ENCODE assay signal across 11 mouse cellular contexts in the genomic region with DNA sequence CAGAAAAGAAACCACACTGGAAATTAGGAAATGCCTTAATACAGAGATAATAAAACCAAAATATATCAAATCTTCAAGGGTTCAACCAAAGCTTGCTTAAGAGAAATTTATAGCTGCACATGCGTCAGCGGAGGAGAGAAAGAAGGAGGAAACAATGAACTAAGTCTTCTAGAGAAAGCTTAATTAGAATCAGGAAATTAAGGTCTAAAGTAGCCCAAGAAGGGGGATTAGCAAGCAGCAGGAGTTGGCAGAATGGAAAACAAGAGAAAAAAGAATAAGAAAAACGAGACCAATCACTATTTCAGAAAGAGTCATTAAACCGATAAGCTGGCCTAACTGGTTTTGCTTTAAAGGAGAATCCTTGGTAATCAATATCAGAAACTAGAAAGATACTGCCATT.
DNase-seq lines count a peak whose midpoint lies in the region; ATAC-seq lines count a peak whose summit lies in the region.
"Had no signal": no experiment of that assay in that cellular context is flagged by ENCODE, and none has a peak within 500 bp of the region (broad histone marks: within the 10 kb centered on the region; RNA-seq: fewer than 3 reads in every experiment).

No protein-coding gene starts in this region.

- no peak for DNase-seq in heart, postnatal 14 days
- no peak for DNase-seq in kidney, postnatal 14 days
- no peak for DNase-seq in gastrocnemius, adult 8-10 months (ENCODE audit: low spot score in 2 of 2)
- no peak for DNase-seq in right cerebral cortex, postnatal 10 days (ENCODE audit: low spot score in 2 of 2)
- DNase-seq: thymus, postnatal 14 days had no signal

- no peaks in the 10 kb centered on the region for H3K9me3 ChIP-seq in heart, embryonic 13.5 days
- H3K9me3 ChIP-seq in kidney, embryonic 16.5 days (ENCODE audit: low read length) = no peaks in the 10 kb centered on the region
- no peaks in the 10 kb centered on the region for H3K9me3 ChIP-seq in embryonic facial prominence, embryonic 15.5 days (replicated peaks)
- no peaks in the 10 kb centered on the region for H3K9me3 ChIP-seq in limb, embryonic 13.5 days
- H3K9me3 ChIP-seq: hindbrain, embryonic 10.5 days had no signal

- ATAC-seq in heart, embryonic 13.5 days (ENCODE audit: extremely low read depth, insufficient number of reproducible peaks, low FRiP score, low TSS enrichment) = no peak
- ATAC-seq in kidney, embryonic 16.5 days (ENCODE audit: low FRiP score, low TSS enrichment) = no peak
- no peak for ATAC-seq in embryonic facial prominence, embryonic 15.5 days (ENCODE audit: insufficient number of reproducible peaks, low FRiP score, low TSS enrichment, low read depth)
- ATAC-seq in limb, embryonic 13.5 days (ENCODE audit: low FRiP score, low read depth) = no peak

- H3K9ac ChIP-seq in heart, embryonic 13.5 days = no peak overlapping the region; the same call in 1 of the 2 replicates
- H3K9ac ChIP-seq in kidney, embryonic 16.5 days (replicated peaks; ENCODE audit: low read length) = no peak overlapping the region
- H3K9ac ChIP-seq in embryonic facial prominence, embryonic 15.5 days = no peak overlapping the region
- no peak overlapping the region for H3K9ac ChIP-seq in limb, embryonic 13.5 days
- H3K9ac ChIP-seq: liver, embryonic 14.5 days had no signal

- H3K4me2 ChIP-seq in heart, embryonic 13.5 days = no peak overlapping the region
- H3K4me2 ChIP-seq in kidney, embryonic 16.5 days (replicated peaks; ENCODE audit: low read depth, low read length) = no peak overlapping the region
- no peak overlapping the region for H3K4me2 ChIP-seq in embryonic facial prominence, embryonic 15.5 days (replicated peaks)
- no peak overlapping the region for H3K4me2 ChIP-seq in limb, embryonic 13.5 days (replicated peaks)

- H3K4me3 ChIP-seq in heart, embryonic 13.5 days = no peak overlapping the region
- no peak overlapping the region for H3K4me3 ChIP-seq in kidney, embryonic 16.5 days (ENCODE audit: low read length)
- H3K4me3 ChIP-seq in embryonic facial prominence, embryonic 15.5 days (replicated peaks) = no peak overlapping the region
- no peak overlapping the region for H3K4me3 ChIP-seq in limb, embryonic 13.5 days
- H3K4me3 ChIP-seq: hindbrain, embryonic 10.5 days had no signal

- 66% methylated on average over 4 of the region's 4 CpGs for WGBS in heart, embryonic 13.5 days
- 32% methylated on average over 4 of the region's 4 CpGs for WGBS in kidney, embryonic 16.5 days
- WGBS in embryonic facial prominence, embryonic 15.5 days = 30% methylated on average over 4 of the region's 4 CpGs
- WGBS in limb, embryonic 13.5 days = 25% methylated on average over 4 of the region's 4 CpGs

- no peaks in the 10 kb centered on the region for H3K27me3 ChIP-seq in heart, embryonic 13.5 days (replicated peaks)
- no peaks in the 10 kb centered on the region for H3K27me3 ChIP-seq in kidney, embryonic 16.5 days (ENCODE audit: insufficient read depth, low read length)
- H3K27me3 ChIP-seq in embryonic facial prominence, embryonic 15.5 days = no peaks in the 10 kb centered on the region
- no peaks in the 10 kb centered on the region for H3K27me3 ChIP-seq in limb, embryonic 13.5 days

- intact Hi-C loops in heart, postnatal 14 days (cut with DNase I) = no loop called here

- no peaks in the 10 kb centered on the region for H3K36me3 ChIP-seq in heart, embryonic 13.5 days
- H3K36me3 ChIP-seq in kidney, embryonic 16.5 days (ENCODE audit: insufficient read depth, low read length) = no peaks in the 10 kb centered on the region
- H3K36me3 ChIP-seq in embryonic facial prominence, embryonic 15.5 days = no peaks in the 10 kb centered on the region
- H3K36me3 ChIP-seq in limb, embryonic 13.5 days = no peaks in the 10 kb centered on the region
- H3K36me3 ChIP-seq: hindbrain, embryonic 10.5 days had no signal

- peak overlapping the region; percentile 43 for H3K27ac ChIP-seq in heart, embryonic 13.5 days (replicated peaks)
- H3K27ac ChIP-seq in kidney, embryonic 16.5 days (ENCODE audit: low read length) = peak overlapping the region; percentile 59; the same call in 1 of the 2 replicates
- peak overlapping the region; percentile 58; the same call in 1 of the 2 replicates for H3K27ac ChIP-seq in embryonic facial prominence, embryonic 15.5 days (replicated peaks)
- peak overlapping the region; percentile 45 for H3K27ac ChIP-seq in limb, embryonic 13.5 days
- H3K27ac ChIP-seq: hindbrain, embryonic 10.5 days; liver, embryonic 14.5 days had no signal

- H3K4me1 ChIP-seq in heart, embryonic 13.5 days = peaks cover 20% of the 10 kb centered on the region
- H3K4me1 ChIP-seq in kidney, embryonic 16.5 days (ENCODE audit: insufficient read depth, low read length) = peaks cover 12% of the 10 kb centered on the region
- peaks cover 24% of the 10 kb centered on the region for H3K4me1 ChIP-seq in embryonic facial prominence, embryonic 15.5 days
- peaks cover 15% of the 10 kb centered on the region for H3K4me1 ChIP-seq in limb, embryonic 13.5 days
- H3K4me1 ChIP-seq: hindbrain, embryonic 10.5 days had no signal
